Comparison of ENCODE assay signal across 19 mouse cellular contexts in the genomic region with DNA sequence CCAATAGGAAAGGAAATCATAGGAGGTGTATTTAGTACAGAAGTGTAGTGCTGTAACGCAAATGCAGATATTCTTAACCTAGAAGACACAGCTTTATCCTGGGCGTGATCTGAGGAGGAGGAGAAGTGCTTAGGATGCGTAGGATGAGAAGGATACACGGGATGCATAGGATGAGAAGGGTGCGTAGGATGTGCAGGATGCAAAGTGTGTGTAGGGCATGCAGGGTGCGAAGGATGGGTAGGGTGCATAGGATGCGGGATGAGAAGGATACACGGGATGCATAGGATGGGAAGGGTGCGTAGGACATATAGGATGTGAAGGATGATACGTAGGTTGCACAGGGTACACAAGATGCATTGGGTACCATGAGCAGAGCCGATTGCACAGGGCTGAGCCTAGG.
"Had no signal": no experiment of that assay in that cellular context is flagged by ENCODE, and none has a peak within 500 bp of the region (broad histone marks: within the 10 kb centered on the region; RNA-seq: fewer than 3 reads in every experiment).

No protein-coding gene starts in this region.

- H3K9me3 ChIP-seq: liver, embryonic 13.5 days; liver, embryonic 15.5 days; lung, embryonic 15.5 days; midbrain, embryonic 13.5 days; midbrain, embryonic 15.5 days; neural tube, embryonic 13.5 days; neural tube, embryonic 15.5 days; stomach, embryonic 15.5 days had no signal

- H3K27me3 ChIP-seq: liver, embryonic 13.5 days; liver, embryonic 15.5 days; lung, embryonic 15.5 days; midbrain, embryonic 13.5 days; midbrain, embryonic 15.5 days; neural tube, embryonic 13.5 days; neural tube, embryonic 15.5 days; stomach, embryonic 15.5 days had no signal

- DNase-seq: liver, embryonic 13.5 days; liver, postnatal 0 days; lung, adult 2 months; lung, postnatal 14 days; lung, postnatal 36 days; retina, postnatal 1 day; right cerebral cortex, adult 18-20 months; right cerebral cortex, postnatal 25 days; right cerebral cortex, postnatal 4 days; thymus, adult 2 months; thymus, postnatal 25 days had no signal

- ATAC-seq: liver, postnatal 0 days; lung, postnatal 0 days; midbrain, embryonic 13.5 days; midbrain, embryonic 15.5 days had no signal

- H3K36me3 ChIP-seq: liver, embryonic 13.5 days; liver, embryonic 15.5 days; midbrain, embryonic 13.5 days; midbrain, embryonic 15.5 days; neural tube, embryonic 13.5 days; neural tube, embryonic 15.5 days; stomach, embryonic 15.5 days had no signal

- H3K4me3 ChIP-seq: liver, embryonic 13.5 days; liver, embryonic 15.5 days; lung, embryonic 15.5 days; midbrain, embryonic 13.5 days; midbrain, embryonic 15.5 days; neural tube, embryonic 13.5 days; neural tube, embryonic 15.5 days; stomach, embryonic 15.5 days had no signal

- H3K4me1 ChIP-seq: liver, embryonic 13.5 days; liver, embryonic 15.5 days; lung, embryonic 15.5 days; midbrain, embryonic 13.5 days; midbrain, embryonic 15.5 days; neural tube, embryonic 13.5 days; neural tube, embryonic 15.5 days; stomach, embryonic 15.5 days had no signal
